Mouse (Mus musculus) hindbrain, postnatal 0 days (tissue): ENCODE data around the gene Ugt1a9. TPM values are rescaled to one million over a fixed set of nuclear protein-coding genes. Genes with fewer than 3 reads are reported as not detected.

ENCODE experiments used
- ATAC-seq: fragments of 200-750 bp; cut with Nextera tagmentation; 2 replicates; pipeline ENCODE4 v1.8.0; 2017; ENCODE audit warnings: mild to moderate bottlenecking, moderate TSS enrichment, moderate library complexity
- DNase-seq: peaks from one replicate; pipeline ENCODE4 v3.0.0-alpha.2; 2015; ENCODE audit warnings: low spot score
- H3K27ac ChIP-seq: fragments of 300-500 bp; sonication (generic); 2 replicates; pipeline ENCODE4 v1.5.1; 2014; ENCODE audit warnings: mild to moderate bottlenecking
- H3K27me3 ChIP-seq: fragments of 300-500 bp; sonication (generic); 2 replicates; pipeline ENCODE4 v1.6.1; 2014; ENCODE audit warnings: low read length, mixed read lengths; ENCODE audit not compliant: insufficient read depth
- H3K36me3 ChIP-seq: fragments of 300-500 bp; sonication (generic); 2 replicates; pipeline ENCODE4 v1.6.1; 2014; ENCODE audit warnings: low read length, mixed read lengths; ENCODE audit not compliant: insufficient read depth
- H3K4me1 ChIP-seq: fragments of 300-500 bp; sonication (generic); 2 replicates; pipeline ENCODE4 v1.6.1; 2014; ENCODE audit warnings: antibody characterized with exemption, low read length, mixed read lengths; ENCODE audit not compliant: insufficient read depth
- H3K4me2 ChIP-seq: fragments of 300-500 bp; sonication (generic); 2 replicates; pipeline ENCODE4 v1.6.1; 2014; ENCODE audit warnings: low read depth, mild to moderate bottlenecking, low read length, moderate library complexity, mixed read lengths
- H3K4me3 ChIP-seq: fragments of 300-500 bp; sonication (generic); 2 replicates; pipeline ENCODE4 v1.5.1; 2014; ENCODE audit warnings: low read length
- H3K9ac ChIP-seq: fragments of 300-500 bp; sonication (generic); replicated peaks from 2 replicates; pipeline ENCODE4 v1.6.1; 2014; ENCODE audit warnings: mild to moderate bottlenecking, low read length, moderate library complexity, mixed read lengths
- H3K9me3 ChIP-seq: fragments of 300-500 bp; sonication (generic); 2 replicates; pipeline ENCODE4 v1.6.1; 2016; ENCODE audit warnings: low read length, mixed read lengths
- CTCF ChIP-seq: IDR thresholded peaks from 2 replicates; pipeline ENCODE4 v1.5.1; 2016; ENCODE audit warnings: antibody characterized with exemption, control low read depth, low read depth
- WGBS: fragments of 180-500 bp; shearing (Covaris S2); extraction: QIAGEN DNeasy Blood & Tissue Kit; methylation state at CpG from one replicate; pipeline ENCODE4 v1.1.7; 2014; 5-methylcytosine and 5-hydroxymethylcytosine counted together
- polyA plus RNA-seq: library from polyadenylated mRNA; unstranded; fragments of >200 nt; fragmentation: Nextera tagmentation; extraction: Ambion mirVana; gene quantifications from 2 replicates; pipeline ENCODE4 v1.2.1, GENCODE M21; 2015
- total RNA-seq: library from RNA; depleted of rRNA; stranded (reverse); fragments of >200 nt; gene quantifications from 2 replicates; pipeline ENCODE4 v1.2.3, GENCODE M21; 2014

The Ugt1a9 gene
- total and polyA plus RNA-seq, 2 experiments from 2014 or later, result not detected

DNA sequence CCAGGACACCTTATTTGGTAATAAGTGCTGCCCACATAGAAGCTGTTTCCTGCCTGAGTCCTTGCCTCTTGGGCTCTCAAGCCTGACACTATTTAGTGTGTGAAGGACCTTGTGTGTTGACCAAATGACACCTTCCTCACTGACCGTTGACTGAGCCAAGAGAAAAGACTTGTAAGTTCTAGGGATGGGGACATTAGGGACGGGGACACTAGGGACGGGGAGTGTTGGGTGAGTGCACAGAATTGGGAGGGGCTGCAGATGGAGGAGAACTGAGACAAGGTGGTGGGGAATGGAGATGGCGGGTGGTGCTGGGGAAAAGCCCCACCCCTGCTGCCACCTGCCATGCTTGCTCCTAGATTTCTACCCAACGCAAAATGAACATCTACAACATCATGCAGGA, 159.4 kb downstream of the Ugt1a9 start:
- whole genome bisulfite sequencing, result 83% methylated on average over 5 of the region's 5 CpGs
- H3K9me3 ChIP-seq, result peaks cover 97% of the 10 kb centered on the region
- H3K36me3 ChIP-seq, result no peaks in the 10 kb centered on the region
- H3K27ac ChIP-seq, result no peak overlapping the region
- no peak for TF ChIP-seq CTCF
- H3K27me3 ChIP-seq, result no peaks in the 10 kb centered on the region
- H3K4me1 ChIP-seq, result no peaks in the 10 kb centered on the region
- DNase-seq (no peak), ATAC-seq (no peak)
- no peak overlapping the region for H3K9ac ChIP-seq
- H3K4me2 ChIP-seq, result no peak overlapping the region
- H3K4me3 ChIP-seq, result no peak overlapping the region

- no peak for ATAC-seq
- Histone ChIP-seq H3K36me3 (no peaks in the 10 kb centered on the region), H3K4me3 (no peak overlapping the region), H3K4me1 (no peaks in the 10 kb centered on the region), H3K27ac (no peak overlapping the region), H3K27me3 (no peaks in the 10 kb centered on the region), H3K9me3 (peaks cover 99% of the 10 kb centered on the region), H3K4me2 (no peak overlapping the region), H3K9ac (no peak overlapping the region)
- WGBS, result 73% methylated on average over 7 of the region's 7 CpGs
- no peak for DNase-seq
- no peak for TF ChIP-seq CTCF
These were observed 159.8 kb downstream of the Ugt1a9 start for GRCm38 (mm10) chr1:88230421-88230820.

DNA sequence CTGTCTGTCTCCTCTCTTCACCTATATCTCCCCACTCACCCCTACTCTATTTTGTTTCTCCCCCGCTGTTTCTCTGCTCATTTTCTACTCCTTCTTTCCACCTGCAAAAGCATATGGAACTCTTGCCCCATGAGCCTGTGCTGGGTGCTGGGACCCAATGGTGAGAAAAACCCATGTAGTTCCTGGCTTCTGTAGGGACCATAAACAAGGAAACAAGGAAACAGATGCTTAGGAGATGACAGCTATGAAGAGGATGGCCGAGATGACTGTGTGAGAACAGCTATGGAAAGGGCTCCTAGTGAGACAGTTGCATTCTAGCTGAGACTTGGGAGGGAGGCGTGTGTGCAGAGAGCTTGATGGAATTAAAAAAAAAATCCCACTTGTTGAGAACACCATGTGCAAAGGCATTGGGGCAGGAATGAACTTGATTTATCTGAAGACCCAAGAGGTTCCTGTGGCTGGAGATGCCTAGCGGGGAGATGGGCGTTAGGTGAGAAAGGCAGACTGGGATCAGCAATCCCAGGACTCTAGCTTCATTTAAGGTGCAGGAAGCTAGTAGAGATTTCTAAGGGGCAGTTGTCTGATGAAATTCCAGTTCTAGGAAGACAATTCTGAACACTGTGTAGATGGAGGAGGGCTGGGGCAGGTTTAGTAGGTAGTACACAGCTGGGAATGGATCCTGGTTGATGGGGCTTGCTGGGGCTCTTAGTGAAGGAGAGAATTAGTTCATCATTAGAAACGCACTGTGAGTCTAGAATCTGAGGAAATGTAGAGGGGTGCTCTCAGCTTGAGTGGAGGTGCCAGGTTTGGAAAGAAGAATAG, 160.6 kb downstream of the Ugt1a9 start:
- Histone ChIP-seq H3K9me3 (peaks cover 99% of the 10 kb centered on the region), H3K27me3 (no peaks in the 10 kb centered on the region), H3K36me3 (no peaks in the 10 kb centered on the region), H3K4me2 (no peak overlapping the region), H3K27ac (no peak overlapping the region), H3K4me1 (no peaks in the 10 kb centered on the region), H3K4me3 (no peak overlapping the region), H3K9ac (no peak overlapping the region)
- DNase-seq (no peak), ATAC-seq (no peak)
- 77% methylated on average over 6 of the region's 6 CpGs for WGBS
- TF ChIP-seq CTCF, result no peak

DNA sequence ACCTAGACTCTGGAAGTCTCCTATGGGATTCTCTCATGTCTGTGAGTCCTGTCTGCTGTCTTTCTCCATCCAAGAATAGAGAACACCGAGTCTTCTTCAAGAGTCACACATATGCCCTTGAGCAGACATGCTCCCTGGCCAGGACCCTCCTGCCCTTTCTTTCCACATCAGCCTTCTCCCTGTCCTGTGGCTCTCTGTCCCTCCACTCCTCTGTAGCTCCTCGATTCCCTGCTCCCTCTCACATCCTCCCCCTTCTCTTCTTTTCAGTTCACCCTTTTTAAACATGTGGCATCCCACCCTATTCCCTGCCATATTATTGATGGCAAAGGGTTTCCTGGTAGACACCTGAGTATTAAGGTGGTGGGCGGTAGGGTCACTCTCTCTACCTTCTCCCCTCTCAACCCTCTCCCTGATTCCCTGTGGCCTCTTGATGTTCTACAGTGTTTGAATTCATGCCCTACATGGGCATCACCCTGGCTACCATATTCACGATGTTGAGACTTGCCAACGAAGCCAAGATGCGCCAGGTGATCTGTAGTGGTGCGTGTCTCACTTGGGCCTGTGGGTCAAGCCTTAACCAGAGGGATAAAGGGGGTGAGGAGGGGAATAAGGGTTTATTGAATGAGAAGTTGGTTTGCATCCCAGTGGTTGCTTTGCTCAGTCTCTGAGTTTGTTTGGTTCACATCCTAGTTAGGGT, 161.4 kb downstream of the Ugt1a9 start:
- Histone ChIP-seq H3K9ac (no peak overlapping the region), H3K36me3 (no peaks in the 10 kb centered on the region), H3K4me1 (no peaks in the 10 kb centered on the region), H3K4me3 (no peak overlapping the region), H3K27me3 (no peaks in the 10 kb centered on the region), H3K4me2 (no peak overlapping the region), H3K9me3 (peaks cover 97% of the 10 kb centered on the region), H3K27ac (no peak overlapping the region)
- DNase-seq, result no peak
- 66% methylated on average over 7 of the region's 7 CpGs for WGBS
- no peak for ATAC-seq
- TF ChIP-seq CTCF, result no peak

DNA sequence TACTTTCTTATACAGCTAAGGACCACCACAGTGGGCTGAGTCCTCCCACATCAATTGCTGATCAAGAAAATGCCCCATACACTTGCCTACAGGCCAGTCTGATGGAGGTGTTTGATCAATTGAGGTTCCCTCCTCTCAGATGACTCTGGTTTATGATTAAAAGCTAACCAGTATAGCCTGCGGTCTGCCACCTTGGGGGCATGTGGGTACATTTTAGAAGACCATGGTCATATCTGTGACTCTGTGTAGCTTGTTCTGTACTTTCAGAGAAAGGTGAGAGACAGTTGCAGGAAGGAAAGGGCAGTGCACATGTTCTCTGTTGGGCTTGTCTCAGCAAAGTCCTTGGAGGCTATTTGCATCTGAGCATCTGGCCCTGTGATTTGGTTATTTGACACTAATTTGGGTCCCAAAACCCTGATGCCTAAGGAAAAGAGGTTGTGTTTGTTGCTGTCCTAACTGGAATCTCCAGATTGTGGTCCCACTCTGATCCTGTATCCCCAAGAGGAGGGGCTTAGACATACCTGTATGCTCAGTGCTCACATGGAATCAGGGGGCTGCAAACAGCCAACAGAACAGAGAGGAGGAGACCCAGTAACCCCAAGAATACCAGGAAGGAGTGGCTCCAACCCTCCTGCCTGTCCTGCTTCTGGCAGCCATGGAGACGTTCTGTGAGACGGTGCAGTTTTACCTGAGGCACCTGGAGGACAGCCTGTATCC, 162.2 kb downstream of the Ugt1a9 start:
- DNase-seq (no peak), ATAC-seq (no peak)
- Histone ChIP-seq H3K9me3 (peaks cover 97% of the 10 kb centered on the region), H3K4me1 (no peaks in the 10 kb centered on the region), H3K36me3 (no peaks in the 10 kb centered on the region), H3K4me3 (no peak overlapping the region), H3K27me3 (no peaks in the 10 kb centered on the region), H3K4me2 (no peak overlapping the region), H3K9ac (no peak overlapping the region), H3K27ac (no peak overlapping the region)
- WGBS, result 56% methylated on average over 3 of the region's 3 CpGs
- no peak for TF ChIP-seq CTCF

- no peak overlapping the region for H3K9ac ChIP-seq
- no peak for DNase-seq
- TF ChIP-seq CTCF, result no peak
These were observed 163.0 kb downstream of the Ugt1a9 start for GRCm38 (mm10) chr1:88233421-88234247.

More at GRCm38 (mm10) chr1:88233421-88234247, 163.0 kb downstream of the Ugt1a9 start:
- Histone ChIP-seq H3K27me3 (no peaks in the 10 kb centered on the region), H3K9me3 (peaks cover 97% of the 10 kb centered on the region), H3K27ac (no peak overlapping the region), H3K36me3 (no peaks in the 10 kb centered on the region), H3K4me2 (no peak overlapping the region), H3K4me1 (no peaks in the 10 kb centered on the region), H3K4me3 (no peak overlapping the region)
- WGBS, result 72% methylated on average over 14 of the region's 14 CpGs
- no peak for ATAC-seq
